Mouse (Mus musculus): Measurements from ENCODE around the gene Kcng4. TPM values are rescaled to one million over a fixed set of nuclear protein-coding genes. Genes with fewer than 3 reads are reported as not detected.

Kcng4 gene
- polyA plus RNA-seq, 1 experiment from 2014 or later, result 0.05 TPM

DNA sequence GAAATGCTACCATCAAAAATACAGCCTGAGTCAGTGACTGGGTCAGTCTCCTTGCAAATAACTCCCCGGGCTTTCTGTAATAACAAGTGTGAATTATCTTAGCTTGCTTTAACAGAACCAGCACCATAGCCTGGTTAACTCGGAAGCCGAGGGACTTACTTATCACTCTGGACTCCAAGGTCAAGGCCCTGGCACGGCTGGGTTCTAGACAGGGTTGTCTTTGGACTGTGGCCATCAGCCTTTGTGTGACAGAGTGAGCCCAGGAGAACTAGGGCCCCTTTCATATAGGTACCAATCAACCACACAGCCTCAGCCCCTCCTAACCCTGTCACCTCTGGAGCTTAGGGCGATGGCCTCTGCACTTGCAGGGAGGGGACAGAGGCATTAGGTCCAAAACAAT, 5.6 kb upstream of the Kcng4 start:
- Histone ChIP-seq H3K36me3 (no peaks in the 10 kb centered on the region), H3K9ac (replicated peaks) (no peak overlapping the region), H3K27ac (no peak overlapping the region), H3K4me3 (replicated peaks) (no peak overlapping the region), H3K4me1 (replicated peaks) (peaks cover 16% of the 10 kb centered on the region; the same call in 1 of the 2 replicates), H3K4me2 (no peak overlapping the region), H3K27me3 (peaks cover 4% of the 10 kb centered on the region), H3K9me3 (no peaks in the 10 kb centered on the region)
- WGBS, result 81% methylated on average over 5 of the region's 5 CpGs
- ATAC-seq (ENCODE audit: insufficient number of reproducible peaks, insufficient read depth, low FRiP score, low TSS enrichment, low read depth), result no peak

DNA sequence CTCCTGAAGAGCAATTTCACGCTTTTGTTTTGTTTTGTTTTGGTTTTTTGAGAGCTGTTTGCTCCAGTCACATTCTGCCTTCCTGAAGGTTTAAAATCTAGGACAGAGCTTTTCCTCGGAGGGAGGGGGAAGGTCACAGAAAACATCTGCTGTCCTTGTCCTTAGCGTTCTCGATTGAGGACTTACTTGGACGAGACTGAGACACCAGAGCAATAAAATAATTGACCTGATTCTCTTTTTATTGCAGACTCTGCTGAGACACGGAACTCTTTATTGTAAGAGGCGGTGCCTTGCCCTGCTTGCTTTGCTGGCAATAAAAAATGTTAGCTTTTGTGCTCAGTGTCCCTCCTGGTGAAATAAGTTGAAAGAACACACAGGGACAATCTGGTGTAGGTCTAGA, 4.3 kb upstream of the Kcng4 start:
- WGBS, result 42% methylated on average over 7 of the region's 7 CpGs
- Histone ChIP-seq H3K4me1 (replicated peaks) (peaks cover 26% of the 10 kb centered on the region), H3K4me2 (no peak overlapping the region), H3K4me3 (replicated peaks) (no peak overlapping the region), H3K36me3 (no peaks in the 10 kb centered on the region), H3K9me3 (no peaks in the 10 kb centered on the region), H3K27ac (no peak overlapping the region), H3K27me3 (peaks cover 14% of the 10 kb centered on the region), H3K9ac (replicated peaks) (no peak overlapping the region)
- ATAC-seq (ENCODE audit: insufficient number of reproducible peaks, insufficient read depth, low FRiP score, low TSS enrichment, low read depth), result no peak

DNA sequence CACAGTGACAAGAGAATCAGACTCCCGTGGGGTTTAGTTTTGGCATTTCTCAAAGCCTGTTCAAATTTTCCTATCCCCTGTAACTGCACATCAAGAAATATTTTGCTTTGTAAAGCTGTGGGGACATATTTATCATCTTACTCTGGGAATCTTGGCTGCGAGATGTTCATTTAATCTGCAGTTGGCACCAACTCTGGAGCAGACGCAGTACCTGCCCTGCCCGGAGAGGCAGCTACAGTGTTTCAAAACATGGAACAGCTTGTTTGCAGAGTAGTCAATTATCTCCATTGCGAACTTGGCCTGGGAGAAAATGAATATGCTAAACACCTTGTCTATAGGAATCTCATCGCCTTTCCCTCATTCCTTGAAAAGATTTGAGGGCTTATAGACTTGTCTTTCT, 2.8 kb upstream of the Kcng4 start:
- H3K36me3 ChIP-seq, result no peaks in the 10 kb centered on the region
- H3K27me3 ChIP-seq, result peaks cover 29% of the 10 kb centered on the region
- no peaks in the 10 kb centered on the region for H3K9me3 ChIP-seq
- no peak overlapping the region for H3K4me2 ChIP-seq
- no peak overlapping the region for H3K4me3 ChIP-seq (replicated peaks)
- H3K27ac ChIP-seq, result no peak overlapping the region
- 86% methylated on average over 6 of the region's 6 CpGs for WGBS
- H3K9ac ChIP-seq (replicated peaks), result no peak overlapping the region
- no peak for ATAC-seq (ENCODE audit: insufficient number of reproducible peaks, insufficient read depth, low FRiP score, low TSS enrichment, low read depth)
- peaks cover 21% of the 10 kb centered on the region for H3K4me1 ChIP-seq (replicated peaks)

DNA sequence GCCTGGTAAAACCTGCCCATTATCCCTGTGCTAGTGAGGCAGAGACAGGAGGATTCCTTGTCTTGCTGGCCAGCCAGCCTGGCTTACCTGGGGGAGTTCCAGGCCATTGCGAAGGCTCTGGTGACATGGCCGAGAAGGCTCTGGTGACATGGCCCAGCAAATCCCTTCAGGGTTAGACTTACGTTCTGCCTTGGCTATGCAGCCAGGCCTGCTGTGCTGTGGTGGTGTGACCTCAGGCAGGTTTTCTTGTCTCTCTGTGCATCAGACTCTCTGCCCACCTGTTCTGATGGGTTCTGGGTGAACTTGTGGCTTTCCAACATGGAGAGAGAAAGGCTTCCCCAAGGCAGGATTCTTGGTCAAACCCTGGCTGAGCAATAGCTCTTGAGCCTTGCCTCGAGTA, 1.9 kb upstream of the Kcng4 start:
- H3K27ac ChIP-seq, result no peak overlapping the region
- H3K9ac ChIP-seq (replicated peaks), result no peak overlapping the region
- ATAC-seq (ENCODE audit: insufficient number of reproducible peaks, insufficient read depth, low FRiP score, low TSS enrichment, low read depth), result no peak
- no peak overlapping the region for H3K4me2 ChIP-seq
- no peaks in the 10 kb centered on the region for H3K36me3 ChIP-seq
- no peak overlapping the region for H3K4me3 ChIP-seq (replicated peaks)
- peaks cover 21% of the 10 kb centered on the region for H3K4me1 ChIP-seq (replicated peaks)
- WGBS, result 87% methylated on average over 4 of the region's 4 CpGs
- H3K9me3 ChIP-seq, result no peaks in the 10 kb centered on the region
- H3K27me3 ChIP-seq, result peaks cover 38% of the 10 kb centered on the region

DNA sequence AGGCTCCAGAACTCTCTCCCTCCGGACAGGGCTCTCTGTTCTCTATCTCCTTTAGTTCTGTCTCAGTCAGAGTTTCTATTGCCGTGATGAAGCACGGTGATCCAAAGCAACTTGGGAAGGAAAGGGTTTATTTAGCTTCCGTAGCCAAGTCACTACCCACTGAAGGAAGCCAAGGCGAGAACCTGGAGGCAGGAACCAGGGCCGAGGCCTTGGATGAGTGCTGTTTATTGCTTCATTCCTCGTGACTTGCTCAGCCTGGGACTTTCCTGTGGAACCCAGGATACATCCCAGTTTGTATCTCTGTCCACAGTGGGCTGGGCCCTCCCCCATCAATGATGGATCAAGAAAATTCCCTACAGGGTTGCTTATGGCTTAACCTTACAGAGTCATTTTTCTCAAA, 1.3 kb upstream of the Kcng4 start:
- 62% methylated on average over 7 of the region's 7 CpGs for WGBS
- no peak overlapping the region for H3K4me3 ChIP-seq (replicated peaks)
- no peaks in the 10 kb centered on the region for H3K9me3 ChIP-seq
- peaks cover 21% of the 10 kb centered on the region for H3K4me1 ChIP-seq (replicated peaks)
- no peak overlapping the region for H3K27ac ChIP-seq
- H3K36me3 ChIP-seq, result no peaks in the 10 kb centered on the region
- ATAC-seq (ENCODE audit: insufficient number of reproducible peaks, insufficient read depth, low FRiP score, low TSS enrichment, low read depth), result no peak
- peaks cover 44% of the 10 kb centered on the region for H3K27me3 ChIP-seq
- no peak overlapping the region for H3K9ac ChIP-seq (replicated peaks)
- H3K4me2 ChIP-seq, result no peak overlapping the region

DNA sequence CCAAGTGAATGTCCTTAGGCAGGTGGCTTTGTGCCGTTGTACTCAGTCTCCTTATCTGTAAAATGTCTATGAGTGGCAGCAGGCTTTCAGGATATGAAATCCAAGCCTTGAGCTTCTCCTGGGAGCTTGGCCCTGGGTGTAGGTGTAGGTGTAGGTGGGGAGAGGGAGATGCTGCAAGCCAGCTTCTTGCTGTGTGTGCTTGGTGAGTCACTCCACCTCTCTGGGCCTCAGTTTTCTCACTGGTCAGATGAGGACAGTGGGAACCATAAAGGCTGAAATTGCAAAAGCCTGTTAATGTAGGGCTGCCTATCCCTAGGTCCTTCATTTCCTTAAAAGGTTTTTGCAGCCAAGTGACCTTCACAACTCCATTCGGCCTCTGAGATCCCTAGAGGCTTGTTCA, 478 bp upstream of the Kcng4 start:
- Histone ChIP-seq H3K4me3 (replicated peaks) (no peak overlapping the region), H3K36me3 (no peaks in the 10 kb centered on the region), H3K9me3 (no peaks in the 10 kb centered on the region), H3K9ac (replicated peaks) (no peak overlapping the region), H3K4me2 (no peak overlapping the region), H3K27me3 (peaks cover 44% of the 10 kb centered on the region), H3K4me1 (replicated peaks) (peaks cover 21% of the 10 kb centered on the region), H3K27ac (no peak overlapping the region)
- no peak for ATAC-seq (ENCODE audit: insufficient number of reproducible peaks, insufficient read depth, low FRiP score, low TSS enrichment, low read depth)
- 60% methylated on average over 2 of the region's 2 CpGs for WGBS

DNA sequence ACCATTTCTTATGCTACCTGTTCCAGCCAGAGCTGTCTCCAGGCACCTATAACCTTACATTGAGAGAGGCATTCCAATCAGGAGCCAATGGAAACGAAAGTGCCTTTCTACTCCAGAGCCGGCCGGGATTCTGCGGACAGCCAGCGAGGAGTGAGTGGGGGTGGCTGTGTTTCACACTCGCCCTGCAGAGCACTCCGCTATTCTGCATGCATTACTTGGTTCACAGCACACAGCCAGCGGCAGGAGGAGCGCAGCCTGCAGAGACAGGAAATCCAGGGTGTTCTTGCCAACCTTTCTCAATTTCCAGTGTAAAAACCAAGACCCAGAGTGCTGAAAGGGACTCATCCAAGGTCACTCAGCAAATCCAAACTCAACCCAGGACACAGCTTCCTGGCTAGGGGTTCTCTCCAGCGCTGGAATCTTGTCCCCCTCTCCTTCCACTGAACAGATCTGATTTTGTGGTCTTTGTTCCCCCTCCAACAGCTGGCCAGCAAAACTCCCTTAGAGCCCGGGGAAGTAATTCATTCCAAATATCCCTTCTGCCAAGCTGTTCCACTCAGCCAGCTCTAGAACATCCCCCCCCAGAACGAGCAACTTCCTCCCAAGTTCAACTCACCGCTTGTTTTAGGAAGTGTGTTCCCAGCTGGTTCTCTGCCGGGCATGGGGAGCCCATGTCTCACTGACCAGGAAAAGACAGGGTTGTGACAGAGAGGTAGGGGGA, 704 bp downstream of the Kcng4 start:
- no peak overlapping the region for H3K27ac ChIP-seq
- ATAC-seq (ENCODE audit: insufficient number of reproducible peaks, insufficient read depth, low FRiP score, low TSS enrichment, low read depth), result no peak
- 36% methylated on average over 14 of the region's 14 CpGs for WGBS
- no peak overlapping the region for H3K4me3 ChIP-seq (replicated peaks)
- H3K36me3 ChIP-seq, result no peaks in the 10 kb centered on the region
- peaks cover 44% of the 10 kb centered on the region for H3K27me3 ChIP-seq
- H3K4me2 ChIP-seq, result no peak overlapping the region
- H3K9ac ChIP-seq (replicated peaks), result no peak overlapping the region
- peaks cover 21% of the 10 kb centered on the region for H3K4me1 ChIP-seq (replicated peaks)
- no peaks in the 10 kb centered on the region for H3K9me3 ChIP-seq

DNA sequence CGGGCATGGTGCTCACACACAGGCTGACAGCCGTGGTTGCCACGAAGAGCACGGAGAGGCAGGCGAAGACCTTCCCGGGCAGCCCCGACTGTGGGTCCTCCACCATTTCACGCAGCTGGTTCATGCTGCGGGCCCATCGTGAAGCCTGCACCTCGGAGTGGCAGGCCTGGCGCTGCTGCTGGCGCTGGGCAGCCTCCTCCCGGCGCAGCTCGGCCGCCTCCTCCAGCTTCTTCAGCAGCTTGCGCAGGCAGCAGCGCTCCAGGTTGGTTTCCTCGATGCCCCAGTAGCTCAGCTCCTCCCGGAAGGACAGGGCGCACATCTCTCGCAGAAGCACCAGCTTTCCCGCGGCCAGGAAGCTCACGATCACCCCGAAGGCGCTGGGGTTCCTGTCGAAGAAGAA, 2.6 kb downstream of the Kcng4 start:
- H3K9me3 ChIP-seq, result no peaks in the 10 kb centered on the region
- peaks cover 24% of the 10 kb centered on the region for H3K4me1 ChIP-seq (replicated peaks)
- peaks cover 44% of the 10 kb centered on the region for H3K27me3 ChIP-seq
- H3K4me3 ChIP-seq (replicated peaks), result no peak overlapping the region
- whole genome bisulfite sequencing, result 53% methylated on average over 29 of the region's 29 CpGs
- ATAC-seq (ENCODE audit: insufficient number of reproducible peaks, insufficient read depth, low FRiP score, low TSS enrichment, low read depth), result no peak
- H3K4me2 ChIP-seq, result 0 out of 2 replicates have a peak overlapping the region, but pooled peaks have one; percentile 23
- H3K27ac ChIP-seq, result no peak overlapping the region
- no peak overlapping the region for H3K9ac ChIP-seq (replicated peaks)
- no peaks in the 10 kb centered on the region for H3K36me3 ChIP-seq

DNA sequence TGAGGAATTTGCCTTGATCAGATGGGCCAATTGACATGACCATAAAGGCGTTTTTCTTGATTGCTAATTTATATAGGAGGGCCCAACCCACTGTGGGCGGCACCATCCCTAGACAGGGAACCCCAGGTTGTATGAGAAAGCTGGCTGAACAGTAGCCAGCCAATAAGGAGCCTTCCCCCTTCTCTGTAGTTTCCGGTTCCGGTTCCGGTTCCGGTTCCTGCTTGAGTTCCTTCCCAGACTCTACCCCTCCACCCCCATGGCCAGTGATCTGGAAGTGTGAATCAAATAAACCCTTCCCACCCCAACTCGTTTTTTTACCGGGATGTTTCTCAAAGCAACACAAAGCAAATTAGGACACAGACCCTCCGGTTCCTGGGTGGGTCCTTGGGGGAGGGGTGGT, 3.2 kb downstream of the Kcng4 start:
- H3K27ac ChIP-seq, result no peak overlapping the region
- no peak overlapping the region for H3K9ac ChIP-seq (replicated peaks)
- H3K36me3 ChIP-seq, result no peaks in the 10 kb centered on the region
- H3K27me3 ChIP-seq, result peaks cover 44% of the 10 kb centered on the region
- H3K4me1 ChIP-seq (replicated peaks), result peaks cover 29% of the 10 kb centered on the region
- H3K4me2 ChIP-seq, result no peak overlapping the region
- ATAC-seq (ENCODE audit: insufficient number of reproducible peaks, insufficient read depth, low FRiP score, low TSS enrichment, low read depth), result no peak
- no peak overlapping the region for H3K4me3 ChIP-seq (replicated peaks)
- no peaks in the 10 kb centered on the region for H3K9me3 ChIP-seq
- WGBS, result 74% methylated on average over 9 of the region's 9 CpGs

DNA sequence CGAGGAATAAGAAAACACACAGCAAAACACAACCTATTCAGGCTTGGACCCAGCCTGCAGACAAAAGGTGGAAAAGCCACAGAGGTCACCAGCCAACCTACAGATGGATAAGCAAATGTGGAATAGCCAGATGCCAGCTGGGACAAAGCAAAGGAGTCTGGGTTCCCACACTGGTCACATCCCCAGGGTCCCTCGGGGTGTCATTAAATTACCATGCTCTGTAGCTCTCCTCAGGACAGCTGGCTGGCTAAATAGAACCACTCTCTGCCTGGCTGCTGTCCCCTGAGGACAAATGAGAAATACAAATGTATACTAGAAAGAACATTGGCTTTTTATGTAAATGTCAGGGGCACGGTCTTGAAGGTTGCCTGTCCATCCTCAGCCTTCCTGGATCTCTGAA, 4.6 kb downstream of the Kcng4 start:
- Histone ChIP-seq H3K4me2 (no peak overlapping the region), H3K27me3 (peaks cover 39% of the 10 kb centered on the region), H3K27ac (no peak overlapping the region), H3K4me3 (replicated peaks) (no peak overlapping the region), H3K9me3 (no peaks in the 10 kb centered on the region), H3K9ac (replicated peaks) (no peak overlapping the region), H3K36me3 (no peaks in the 10 kb centered on the region), H3K4me1 (replicated peaks) (peaks cover 21% of the 10 kb centered on the region)
- WGBS, result 36% methylated on average over 3 of the region's 3 CpGs
- ATAC-seq (ENCODE audit: insufficient number of reproducible peaks, insufficient read depth, low FRiP score, low TSS enrichment, low read depth), result no peak

DNA sequence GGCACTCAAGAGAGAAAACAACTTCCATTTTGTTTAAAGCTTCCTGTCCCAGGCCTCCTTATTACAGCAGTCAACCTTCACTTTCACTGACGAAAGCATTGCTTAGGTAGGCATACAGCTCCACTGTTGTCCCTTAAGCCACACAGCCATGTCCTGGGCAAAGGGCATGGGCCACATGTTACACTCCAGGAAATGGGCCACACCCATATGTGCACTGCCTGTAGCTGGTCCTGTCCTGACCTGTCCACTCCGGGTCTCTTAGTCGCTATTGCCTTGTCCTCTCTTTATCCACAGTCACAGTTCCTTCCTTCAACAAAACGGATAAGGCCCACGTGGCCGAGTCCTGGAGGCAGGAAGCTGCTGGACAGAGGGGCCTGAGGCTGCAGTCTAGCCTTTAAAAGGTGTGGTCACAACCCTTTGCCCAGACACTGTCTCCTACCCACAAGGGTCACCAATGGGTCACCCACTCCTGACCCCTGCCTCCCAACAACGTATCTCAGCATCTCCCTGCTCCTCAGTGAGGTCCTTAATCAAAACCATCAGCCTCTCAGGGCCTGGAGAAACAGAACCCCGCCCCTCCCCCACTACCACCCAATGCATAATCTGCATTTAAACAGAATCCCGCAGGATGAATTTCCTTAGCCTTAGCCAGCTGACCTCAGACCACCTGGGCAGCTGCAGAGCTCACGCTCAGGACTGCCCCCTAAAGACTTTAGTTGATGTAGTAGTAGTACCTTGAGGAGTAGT, 7.7 kb downstream of the Kcng4 start:
- peaks cover 10% of the 10 kb centered on the region; the same call in 1 of the 2 replicates for H3K27me3 ChIP-seq
- no peak for ATAC-seq (ENCODE audit: insufficient number of reproducible peaks, insufficient read depth, low FRiP score, low TSS enrichment, low read depth)
- H3K4me3 ChIP-seq (replicated peaks), result no peak overlapping the region
- no peak overlapping the region for H3K9ac ChIP-seq (replicated peaks)
- WGBS, result 16% methylated on average over 10 of the region's 10 CpGs
- H3K36me3 ChIP-seq, result no peaks in the 10 kb centered on the region
- H3K27ac ChIP-seq, result no peak overlapping the region
- H3K4me2 ChIP-seq, result no peak overlapping the region
- peaks cover 8% of the 10 kb centered on the region for H3K4me1 ChIP-seq (replicated peaks)
- no peaks in the 10 kb centered on the region for H3K9me3 ChIP-seq

Data from limb, embryonic 12.5 days (tissue).